Mouse (Mus musculus): ENCODE results near the gene Abhd4. TPM values are rescaled to one million over a fixed set of nuclear protein-coding genes. Genes with fewer than 3 reads are reported as not detected.
A peak's percentile ranks its signal among the peaks of the same experiment; 100 is the strongest.

The Abhd4 gene
- polyA plus RNA-seq, 1 experiment: 74.6 TPM

GRCm38 (mm10) chr14:54220726-54221494 is 33.1 kb upstream of the Abhd4 start:
- Histone ChIP-seq H3K4me1 (ENCODE audit: control insufficient read depth, insufficient read depth, low read length) (peaks cover 17% of the 10 kb centered on the region), H3K4me3 (ENCODE audit: insufficient read depth, low read length) (no peak overlapping the region), H3K27ac (ENCODE audit: insufficient read depth, low read length) (no peak overlapping the region)
- TF ChIP-seq POLR2A (IDR thresholded peaks at IDR 0.05; ENCODE audit: low read depth, low read length): no peak
- no peak for TF ChIP-seq CTCF (IDR thresholded peaks at IDR 0.05; ENCODE audit: borderline replicate concordance, insufficient read depth, low read length)

- H3K4me3 ChIP-seq (ENCODE audit: insufficient read depth, low read length): no peak overlapping the region
- peaks cover 17% of the 10 kb centered on the region for H3K4me1 ChIP-seq (ENCODE audit: control insufficient read depth, insufficient read depth, low read length)
- no peak for TF ChIP-seq CTCF (IDR thresholded peaks at IDR 0.05; ENCODE audit: borderline replicate concordance, insufficient read depth, low read length)
- TF ChIP-seq POLR2A (IDR thresholded peaks at IDR 0.05; ENCODE audit: low read depth, low read length): no peak
- H3K27ac ChIP-seq (ENCODE audit: insufficient read depth, low read length): peak overlapping the region; percentile 94
These were observed 32.3 kb upstream of the Abhd4 start for GRCm38 (mm10) chr14:54221641-54222040.

GRCm38 (mm10) chr14:54222289-54222727 is 31.7 kb upstream of the Abhd4 start:
- TF ChIP-seq POLR2A (IDR thresholded peaks at IDR 0.05; ENCODE audit: low read depth, low read length) (no peak), CTCF (IDR thresholded peaks at IDR 0.05; ENCODE audit: borderline replicate concordance, insufficient read depth, low read length) (no peak)
- no peak overlapping the region for H3K4me3 ChIP-seq (ENCODE audit: insufficient read depth, low read length)
- H3K4me1 ChIP-seq (ENCODE audit: control insufficient read depth, insufficient read depth, low read length): peaks cover 17% of the 10 kb centered on the region
- peak overlapping the region; percentile 94 for H3K27ac ChIP-seq (ENCODE audit: insufficient read depth, low read length)

GRCm38 (mm10) chr14:54223315-54224063 is 30.5 kb upstream of the Abhd4 start:
- H3K4me1 ChIP-seq (ENCODE audit: control insufficient read depth, insufficient read depth, low read length): peaks cover 22% of the 10 kb centered on the region
- TF ChIP-seq POLR2A (IDR thresholded peaks at IDR 0.05; ENCODE audit: low read depth, low read length) (no peak), CTCF (IDR thresholded peaks at IDR 0.05; ENCODE audit: borderline replicate concordance, insufficient read depth, low read length) (no peak)
- H3K27ac ChIP-seq (ENCODE audit: insufficient read depth, low read length): 0 out of 2 replicates have a peak overlapping the region, but pooled peaks have one; percentile 73
- H3K4me3 ChIP-seq (ENCODE audit: insufficient read depth, low read length): no peak overlapping the region

- Histone ChIP-seq H3K4me3 (ENCODE audit: insufficient read depth, low read length) (no peak overlapping the region), H3K27ac (ENCODE audit: insufficient read depth, low read length) (no peak overlapping the region), H3K4me1 (ENCODE audit: control insufficient read depth, insufficient read depth, low read length) (peaks cover 16% of the 10 kb centered on the region)
- TF ChIP-seq CTCF (IDR thresholded peaks at IDR 0.05; ENCODE audit: borderline replicate concordance, insufficient read depth, low read length) (no peak), POLR2A (IDR thresholded peaks at IDR 0.05; ENCODE audit: low read depth, low read length) (no peak)
These were observed 29.9 kb upstream of the Abhd4 start for GRCm38 (mm10) chr14:54224064-54224417.

GRCm38 (mm10) chr14:54224484-54225467 is 29.2 kb upstream of the Abhd4 start:
- no peak for TF ChIP-seq POLR2A (IDR thresholded peaks at IDR 0.05; ENCODE audit: low read depth, low read length)
- no peak overlapping the region for H3K4me3 ChIP-seq (ENCODE audit: insufficient read depth, low read length)

GRCm38 (mm10) chr14:54225725-54226124 is 28.3 kb upstream of the Abhd4 start:
- TF ChIP-seq CTCF (IDR thresholded peaks at IDR 0.05; ENCODE audit: borderline replicate concordance, insufficient read depth, low read length) (no peak), POLR2A (IDR thresholded peaks at IDR 0.05; ENCODE audit: low read depth, low read length) (no peak)
- H3K27ac ChIP-seq (ENCODE audit: insufficient read depth, low read length): no peak overlapping the region

More at GRCm38 (mm10) chr14:54224484-54225467, 29.2 kb upstream of the Abhd4 start:
- H3K4me1 ChIP-seq (ENCODE audit: control insufficient read depth, insufficient read depth, low read length): peaks cover 16% of the 10 kb centered on the region
- H3K27ac ChIP-seq (ENCODE audit: insufficient read depth, low read length): no peak overlapping the region; the same call in 1 of the 2 replicates

GRCm38 (mm10) chr14:54226911-54227811 is 26.8 kb upstream of the Abhd4 start:
- no peak overlapping the region for H3K27ac ChIP-seq (ENCODE audit: insufficient read depth, low read length)

More at GRCm38 (mm10) chr14:54225725-54226124, 28.3 kb upstream of the Abhd4 start:
- Histone ChIP-seq H3K4me1 (ENCODE audit: control insufficient read depth, insufficient read depth, low read length) (peaks cover 16% of the 10 kb centered on the region), H3K4me3 (ENCODE audit: insufficient read depth, low read length) (no peak overlapping the region)

More at GRCm38 (mm10) chr14:54226911-54227811, 26.8 kb upstream of the Abhd4 start:
- Histone ChIP-seq H3K4me3 (ENCODE audit: insufficient read depth, low read length) (no peak overlapping the region), H3K4me1 (ENCODE audit: control insufficient read depth, insufficient read depth, low read length) (peaks cover 14% of the 10 kb centered on the region)
- TF ChIP-seq POLR2A (IDR thresholded peaks at IDR 0.05; ENCODE audit: low read depth, low read length): no peak
- no peak for TF ChIP-seq CTCF (IDR thresholded peaks at IDR 0.05; ENCODE audit: borderline replicate concordance, insufficient read depth, low read length)
